Mouse (Mus musculus) embryonic facial prominence, embryonic 15.5 days (tissue): ENCODE measurements around the gene Olfr15. TPM values are rescaled to one million over a fixed set of nuclear protein-coding genes. Genes with fewer than 3 reads are reported as not detected.

ENCODE experiments used
- ATAC-seq: fragments of 200-750 bp; cut with Nextera tagmentation; 2 replicates; pipeline ENCODE4 v1.8.0; 2017; ENCODE audit warnings: low read depth, moderate TSS enrichment; ENCODE audit not compliant: insufficient number of reproducible peaks, low FRiP score, low TSS enrichment
- H3K27ac ChIP-seq: fragments of 300-500 bp; sonication (generic); replicated peaks from 2 replicates; pipeline ENCODE4 v1.5.1; 2015; ENCODE audit warnings: mild to moderate bottlenecking, inconsistent platforms
- H3K27me3 ChIP-seq: fragments of 300-500 bp; sonication (generic); 2 replicates; pipeline ENCODE4 v1.6.1; 2015; ENCODE audit warnings: inconsistent platforms
- H3K36me3 ChIP-seq: fragments of 300-500 bp; sonication (generic); 2 replicates; pipeline ENCODE4 v1.6.1; 2015; ENCODE audit warnings: mild to moderate bottlenecking, inconsistent platforms
- H3K4me1 ChIP-seq: fragments of 300-500 bp; sonication (generic); 2 replicates; pipeline ENCODE4 v1.6.1; 2015; ENCODE audit warnings: inconsistent platforms
- H3K4me2 ChIP-seq: fragments of 300-500 bp; sonication (generic); replicated peaks from 2 replicates; pipeline ENCODE4 v1.6.1; 2015; ENCODE audit warnings: mild to moderate bottlenecking, inconsistent platforms
- H3K4me3 ChIP-seq: fragments of 300-500 bp; sonication (generic); replicated peaks from 2 replicates; pipeline ENCODE4 v1.5.1; 2015; ENCODE audit warnings: mild to moderate bottlenecking, inconsistent platforms
- H3K9ac ChIP-seq: fragments of 300-500 bp; sonication (generic); 2 replicates; pipeline ENCODE4 v1.6.1; 2015; ENCODE audit warnings: inconsistent platforms
- H3K9me3 ChIP-seq: fragments of 300-500 bp; sonication (generic); replicated peaks from 2 replicates; pipeline ENCODE4 v1.6.1; 2016; ENCODE audit warnings: inconsistent platforms
- WGBS: fragments of 180-500 bp; shearing (Covaris S2); methylation state at CpG from one replicate; pipeline ENCODE4 v1.1.7; 2015; 5-methylcytosine and 5-hydroxymethylcytosine counted together
- polyA plus RNA-seq: library from polyadenylated mRNA; unstranded; fragments of >200 nt; fragmentation: Nextera tagmentation; extraction: Ambion mirVana; gene quantifications from 2 replicates; pipeline ENCODE4 v1.2.1, GENCODE M21; 2015

The Olfr15 gene
- polyA plus RNA-seq, 1 experiment from 2014 or later = 3.4 TPM

- H3K9me3 ChIP-seq = no peaks in the 10 kb centered on the region
- no peak for ATAC-seq
- no peak overlapping the region for H3K4me3 ChIP-seq
- WGBS = 93% methylated on average over 4 of the region's 4 CpGs
- H3K9ac ChIP-seq = no peak overlapping the region
- H3K27me3 ChIP-seq = no peaks in the 10 kb centered on the region
- H3K4me1 ChIP-seq = peaks cover 14% of the 10 kb centered on the region
- H3K36me3 ChIP-seq = 0 out of 2 replicates have a peak, but pooled peaks cover 8% of the 10 kb centered on the region
- no peak overlapping the region for H3K27ac ChIP-seq
- no peak overlapping the region for H3K4me2 ChIP-seq
Observed at GRCm38 (mm10) chr16:3876346-3876745, 45.7 kb downstream of the Olfr15 start.

GRCm38 (mm10) chr16:3884201-3885064 lies 53.8 kb downstream of the Olfr15 start, which contains the start of the genes Zfp597 and Gm20695:
Gene Zfp597 (minus strand): TSS chr16:3884561.
Gene Gm20695 (plus strand): TSS chr16:3884648.
- H3K36me3 ChIP-seq = 0 out of 2 replicates have a peak, but pooled peaks cover 7% of the 10 kb centered on the region
- peak; percentile 99 for ATAC-seq
- no peaks in the 10 kb centered on the region for H3K27me3 ChIP-seq
- under 1% methylated on average over 88 of the region's 88 CpGs for WGBS
- peak within 1 kb of the TSS; percentile 96 for H3K4me3 ChIP-seq
- H3K9ac ChIP-seq = peak within 1 kb of the TSS; percentile 92
- peak within 1 kb of the TSS; percentile 71 for H3K4me2 ChIP-seq
- H3K9me3 ChIP-seq = no peaks in the 10 kb centered on the region
- H3K27ac ChIP-seq = peak within 1 kb of the TSS; percentile 96
- peaks cover 12% of the 10 kb centered on the region for H3K4me1 ChIP-seq

- Histone ChIP-seq H3K4me3 (peak overlapping the region; percentile 96), H3K36me3 (0 out of 2 replicates have a peak, but pooled peaks cover 7% of the 10 kb centered on the region), H3K9ac (peak overlapping the region; percentile 92), H3K9me3 (no peaks in the 10 kb centered on the region), H3K27me3 (no peaks in the 10 kb centered on the region), H3K27ac (peak overlapping the region; percentile 96), H3K4me2 (peak overlapping the region; percentile 71), H3K4me1 (peaks cover 12% of the 10 kb centered on the region)
- WGBS = under 1% methylated on average over 10 of the region's 10 CpGs
- no peak for ATAC-seq
Observed at GRCm38 (mm10) chr16:3885065-3885670, 54.5 kb downstream of the Olfr15 start.

GRCm38 (mm10) chr16:3891621-3892295 lies 61.1 kb downstream of the Olfr15 start:
- Histone ChIP-seq H3K36me3 (0 out of 2 replicates have a peak, but pooled peaks cover 7% of the 10 kb centered on the region), H3K9me3 (no peaks in the 10 kb centered on the region), H3K4me3 (no peak overlapping the region), H3K4me2 (no peak overlapping the region), H3K4me1 (no peaks in the 10 kb centered on the region), H3K27me3 (no peaks in the 10 kb centered on the region), H3K27ac (no peak overlapping the region), H3K9ac (no peak overlapping the region)
- no peak for ATAC-seq
- WGBS = 92% methylated on average over 14 of the region's 14 CpGs

GRCm38 (mm10) chr16:3893739-3894138 lies 63.1 kb downstream of the Olfr15 start:
- 52% methylated on average over 3 of the region's 3 CpGs for WGBS
- H3K4me2 ChIP-seq = no peak overlapping the region

More at GRCm38 (mm10) chr16:3893739-3894138, 63.1 kb downstream of the Olfr15 start:
- H3K4me1 ChIP-seq = no peaks in the 10 kb centered on the region
- no peaks in the 10 kb centered on the region for H3K9me3 ChIP-seq
- no peak overlapping the region for H3K4me3 ChIP-seq
- no peak overlapping the region for H3K27ac ChIP-seq
- no peaks in the 10 kb centered on the region for H3K27me3 ChIP-seq
- H3K9ac ChIP-seq = no peak overlapping the region
- peaks cover 24% of the 10 kb centered on the region for H3K36me3 ChIP-seq
- ATAC-seq = no peak

Other genes with a start within 250 kb of the Olfr15 start
- not detected in 2 replicates for gene Olfr161, start 239.8 kb upstream of the Olfr15 start, polyA plus RNA-seq
- gene Mefv, start 112.8 kb upstream of the Olfr15 start, polyA plus RNA-seq = 0.08 and 0.17 TPM in 2 replicates
- gene Zfp263, start 86.8 kb upstream of the Olfr15 start, polyA plus RNA-seq = 44.9 and 53.9 TPM in 2 replicates
- 1.9 and 2.1 TPM in 2 replicates for gene Zfp174, start 16.4 kb downstream of the Olfr15 start, polyA plus RNA-seq
- 56.8 and 59.6 TPM in 2 replicates for gene Naa60, start 41.5 kb downstream of the Olfr15 start, polyA plus RNA-seq
- gene Zfp597, start 53.7 kb downstream of the Olfr15 start, polyA plus RNA-seq = 5.7 and 7.2 TPM in 2 replicates
- 1.3 and 1.9 TPM in 2 replicates for gene Gm20695, start 53.8 kb downstream of the Olfr15 start, polyA plus RNA-seq
- 10.9 and 13.2 TPM in 2 replicates for gene 1700037C18Rik, start 77.8 kb downstream of the Olfr15 start, polyA plus RNA-seq
- 36.2 and 37.8 TPM in 2 replicates for gene Cluap1, start 77.9 kb downstream of the Olfr15 start, polyA plus RNA-seq
- gene Nlrc3, start 145.8 kb downstream of the Olfr15 start, polyA plus RNA-seq = 0.87 and 0.97 TPM in 2 replicates
- 16.0 and 16.6 TPM in 2 replicates for gene Slx4, start 172.9 kb downstream of the Olfr15 start, polyA plus RNA-seq
- 4.3 and 5.4 TPM in 2 replicates for gene Dnase1, start 206.1 kb downstream of the Olfr15 start, polyA plus RNA-seq
- 78.1 and 88.9 TPM in 2 replicates for gene Trap1, start 246.9 kb downstream of the Olfr15 start, polyA plus RNA-seq